Mouse (Mus musculus): ENCODE results near the gene Fam234b.

GRCm38 (mm10) chr6:135178599-135178998 lies 19.2 kb upstream of the Fam234b start:
- TF ChIP-seq CTCF (conservative IDR thresholded peaks at IDR 0.05; ENCODE audit: low read length) (no peak), NANOG (IDR thresholded peaks at IDR 0.05; ENCODE audit: borderline replicate concordance, low read length) (no peak), POU5F1 (IDR thresholded peaks at IDR 0.05; ENCODE audit: borderline replicate concordance, low read length) (no peak)

Data from E14TG2a.4 (cell line).